22 mouse cellular contexts compared by ENCODE assay signal in genomic region chr1:184762941-184763340, GRCm38 (mm10). TPM values are rescaled to one million over a fixed set of nuclear protein-coding genes. Genes with fewer than 3 reads are reported as not detected.
"Had no signal": no experiment of that assay in that cellular context is flagged by ENCODE, and none has a peak within 500 bp of the region (broad histone marks: within the 10 kb centered on the region; RNA-seq: fewer than 3 reads in every experiment).

No protein-coding gene starts in this region.

- H3K27ac ChIP-seq: left cerebral cortex, adult 2 months; limb, embryonic 12.5 days; liver, embryonic 13.5 days; midbrain, embryonic 10.5 days; midbrain, embryonic 13.5 days; neural tube, embryonic 13.5 days had no signal

- H3K36me3 ChIP-seq: limb, embryonic 12.5 days; liver, embryonic 13.5 days; midbrain, embryonic 10.5 days; midbrain, embryonic 13.5 days; neural tube, embryonic 13.5 days had no signal

- H3K4me3 ChIP-seq: left cerebral cortex, adult 2 months; limb, embryonic 12.5 days; liver, embryonic 13.5 days; megakaryocyte, embryonic 14.5 days; midbrain, embryonic 10.5 days; midbrain, embryonic 13.5 days; myocyte; neural tube, embryonic 13.5 days had no signal

- H3K9ac ChIP-seq: limb, embryonic 12.5 days; liver, embryonic 13.5 days; midbrain, embryonic 13.5 days; neural tube, embryonic 13.5 days had no signal

- ATAC-seq: midbrain, embryonic 13.5 days; midbrain, embryonic 16.5 days had no signal

- DNase-seq: kidney, adult 18-20 months; kidney, adult 9 months; kidney, postnatal 10 days; kidney, postnatal 36 days; layer of hippocampus, postnatal 36 days; liver, embryonic 13.5 days; lung, adult 2 months; thymus, adult 18-20 months; thymus, postnatal 36 days had no signal

- H3K4me1 ChIP-seq: limb, embryonic 12.5 days; liver, embryonic 13.5 days; megakaryocyte, embryonic 14.5 days; midbrain, embryonic 10.5 days; midbrain, embryonic 13.5 days; neural tube, embryonic 13.5 days had no signal

- H3K9me3 ChIP-seq: limb, embryonic 12.5 days; liver, embryonic 13.5 days; midbrain, embryonic 10.5 days; midbrain, embryonic 13.5 days; neural tube, embryonic 13.5 days had no signal

- H3K27me3 ChIP-seq: limb, embryonic 12.5 days; liver, embryonic 13.5 days; midbrain, embryonic 13.5 days; neural tube, embryonic 13.5 days had no signal

- H3K4me2 ChIP-seq: limb, embryonic 12.5 days; liver, embryonic 13.5 days; midbrain, embryonic 13.5 days; neural tube, embryonic 13.5 days had no signal

RNA-seq across cellular contexts. Expression of gene Marc1, which starts 48.2 kb away (rescaled TPM):
- total RNA-seq: layer of hippocampus, postnatal 10 days; left cerebral cortex, postnatal 10 days; monocyte, adult 5-6 weeks; neutrophil, adult 5-6 weeks had no signal
- polyA plus RNA-seq: limb, embryonic 12.5 days; midbrain, embryonic 10.5 days; midbrain, embryonic 13.5 days; myocyte; neural tube, embryonic 13.5 days; testis, adult 2 months had no signal
